Mouse (Mus musculus) midbrain, postnatal 0 days (tissue): ENCODE data around the gene Abce1. TPM values are rescaled to one million over a fixed set of nuclear protein-coding genes. Genes with fewer than 3 reads are reported as not detected.
A peak's percentile ranks its signal among the peaks of the same experiment; 100 is the strongest.

Experiments used
- ATAC-seq: fragments of 200-750 bp; cut with Nextera tagmentation; 2 replicates; pipeline ENCODE4 v1.8.0; 2017; ENCODE audit warnings: moderate number of reproducible peaks, mild to moderate bottlenecking, moderate TSS enrichment, moderate library complexity; ENCODE audit not compliant: low FRiP score
- DNase-seq: peaks from one replicate; pipeline ENCODE4 v3.0.0-alpha.2; 2015; ENCODE audit warnings: low spot score
- H3K27ac ChIP-seq: fragments of 300-500 bp; sonication (generic); 2 replicates; pipeline ENCODE4 v1.5.1; 2014; ENCODE audit warnings: low read depth, mild to moderate bottlenecking, low read length, mixed read lengths
- H3K27me3 ChIP-seq: fragments of 300-500 bp; sonication (generic); 2 replicates; pipeline ENCODE4 v1.6.1; 2014; ENCODE audit warnings: low read length, control low read depth, mixed read lengths; ENCODE audit not compliant: insufficient read depth
- H3K36me3 ChIP-seq: fragments of 300-500 bp; sonication (generic); 2 replicates; pipeline ENCODE4 v1.6.1; 2014; ENCODE audit warnings: low read length, control low read depth, mixed read lengths; ENCODE audit not compliant: insufficient read depth
- H3K4me1 ChIP-seq: fragments of 300-500 bp; sonication (generic); 2 replicates; pipeline ENCODE4 v1.6.1; 2014; ENCODE audit warnings: mild to moderate bottlenecking, control low read depth, antibody characterized with exemption, low read length, mixed read lengths; ENCODE audit not compliant: insufficient read depth
- H3K4me2 ChIP-seq: fragments of 300-500 bp; sonication (generic); 2 replicates; pipeline ENCODE4 v1.6.1; 2014; ENCODE audit warnings: low read depth, mild to moderate bottlenecking, low read length, mixed read lengths; ENCODE audit not compliant: poor library complexity, severe bottlenecking
- H3K4me3 ChIP-seq: fragments of 300-500 bp; sonication (generic); 2 replicates; pipeline ENCODE4 v1.5.1; 2014; ENCODE audit warnings: low read depth, mild to moderate bottlenecking, low read length, moderate library complexity
- H3K9ac ChIP-seq: fragments of 300-500 bp; sonication (generic); replicated peaks from 2 replicates; pipeline ENCODE4 v1.6.1; 2014; ENCODE audit warnings: mild to moderate bottlenecking, low read length, moderate library complexity, mixed read lengths; ENCODE audit not compliant: poor library complexity, severe bottlenecking
- H3K9me3 ChIP-seq: fragments of 300-500 bp; sonication (generic); 2 replicates; pipeline ENCODE4 v1.6.1; 2016; ENCODE audit warnings: low read length, control low read depth
- CTCF ChIP-seq: IDR thresholded peaks from 2 replicates; pipeline ENCODE4 v1.5.1; 2016; ENCODE audit warnings: antibody characterized with exemption, mild to moderate bottlenecking
- WGBS: fragments of 180-500 bp; shearing (Covaris S2); extraction: QIAGEN DNeasy Blood & Tissue Kit; methylation state at CpG from one replicate; pipeline ENCODE4 v1.1.7; 2014; 5-methylcytosine and 5-hydroxymethylcytosine counted together
- polyA plus RNA-seq: library from polyadenylated mRNA; unstranded; fragments of >200 nt; fragmentation: Nextera tagmentation; extraction: Ambion mirVana; gene quantifications from 2 replicates; pipeline ENCODE4 v1.2.1, GENCODE M21; 2015
- total RNA-seq: library from RNA; depleted of rRNA; stranded (reverse); fragments of >200 nt; gene quantifications from 2 replicates; pipeline ENCODE4 v1.2.3, GENCODE M21; 2014; rRNA removed

Gene Abce1
- total RNA-seq, result 80.7 and 88.6 TPM in 2 replicates
- 59.6 and 61.9 TPM in 2 replicates for polyA plus RNA-seq

DNA sequence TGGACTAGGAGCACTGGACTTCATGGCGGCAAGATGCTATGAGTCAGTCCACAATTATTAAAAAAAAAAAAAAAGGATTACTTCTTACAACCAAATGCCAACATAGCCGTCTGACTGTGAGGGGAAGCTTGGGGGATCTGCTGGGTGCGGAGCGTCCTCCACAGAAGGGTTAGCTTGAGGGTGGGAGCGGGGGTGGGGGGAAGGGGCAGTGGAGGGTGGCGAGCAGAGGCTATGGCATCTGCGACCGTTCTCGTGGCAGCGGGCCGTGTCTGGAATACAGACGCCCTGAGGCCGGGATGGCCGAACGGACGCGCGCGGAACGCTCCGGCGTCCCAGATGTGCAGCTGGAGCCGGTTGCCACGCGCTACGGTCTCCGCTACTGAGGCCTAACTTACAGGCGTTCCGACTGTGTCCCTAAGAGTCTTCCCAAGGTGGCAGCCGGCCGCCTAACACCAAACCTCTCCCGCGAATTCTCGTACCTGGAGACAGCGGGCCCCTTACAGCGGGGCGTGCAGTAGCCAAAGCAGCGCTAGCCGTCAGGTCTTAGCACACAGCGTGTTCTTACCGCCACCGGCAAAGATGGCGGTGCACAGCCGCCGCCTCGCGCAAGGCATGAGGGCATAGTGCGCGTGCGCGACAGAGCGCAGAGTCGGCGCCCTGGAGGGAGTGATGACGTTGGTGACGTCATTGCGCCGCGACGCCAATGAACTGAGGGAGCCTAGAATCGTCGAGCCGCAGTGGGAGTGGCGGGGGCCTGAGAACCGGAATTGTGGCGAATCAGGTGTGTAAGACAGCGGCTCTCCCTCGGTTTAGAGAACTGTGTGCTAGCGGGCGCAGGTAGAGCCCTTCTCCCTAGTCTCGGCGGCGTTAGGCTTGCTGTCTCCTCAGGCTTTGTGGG lies at the start of gene Abce1, which contains the start of gene Anapc10:
TSS of gene Abce1 (minus strand) at position 677 of the 898 bp plus-strand sequence.
TSS of gene Anapc10 (plus strand) at position 757 of the 898 bp plus-strand sequence.
- peak within 1 kb of the TSS; percentile 83 for H3K4me2 ChIP-seq
- H3K27me3 ChIP-seq, result no peaks in the 10 kb centered on the region
- H3K36me3 ChIP-seq, result peaks cover 2% of the 10 kb centered on the region
- H3K4me1 ChIP-seq, result no peaks in the 10 kb centered on the region
- no peak for TF ChIP-seq CTCF
- H3K4me3 ChIP-seq, result peak within 1 kb of the TSS; percentile 82
- H3K9me3 ChIP-seq, result no peaks in the 10 kb centered on the region
- DNase-seq (peak; percentile 99), ATAC-seq (peak; percentile 99)
- H3K27ac ChIP-seq, result peak within 1 kb of the TSS; percentile 93
- under 1% methylated on average over 73 of the region's 73 CpGs for WGBS
- H3K9ac ChIP-seq, result peak within 1 kb of the TSS; percentile 79

GRCm38 (mm10) chr8:79750305-79750704 lies 38.8 kb upstream of the Abce1 start:
- no peak overlapping the region for H3K4me3 ChIP-seq
- 31% methylated on average over 2 of the region's 2 CpGs for WGBS
- peak; percentile 83 for DNase-seq
- H3K27ac ChIP-seq, result no peak overlapping the region
- no peak for TF ChIP-seq CTCF
- H3K9me3 ChIP-seq, result no peaks in the 10 kb centered on the region
- H3K4me2 ChIP-seq, result no peak overlapping the region
- no peak for ATAC-seq
- no peaks in the 10 kb centered on the region for H3K4me1 ChIP-seq
- peaks cover 4% of the 10 kb centered on the region for H3K36me3 ChIP-seq
- no peak overlapping the region for H3K9ac ChIP-seq
- H3K27me3 ChIP-seq, result no peaks in the 10 kb centered on the region

DNA sequence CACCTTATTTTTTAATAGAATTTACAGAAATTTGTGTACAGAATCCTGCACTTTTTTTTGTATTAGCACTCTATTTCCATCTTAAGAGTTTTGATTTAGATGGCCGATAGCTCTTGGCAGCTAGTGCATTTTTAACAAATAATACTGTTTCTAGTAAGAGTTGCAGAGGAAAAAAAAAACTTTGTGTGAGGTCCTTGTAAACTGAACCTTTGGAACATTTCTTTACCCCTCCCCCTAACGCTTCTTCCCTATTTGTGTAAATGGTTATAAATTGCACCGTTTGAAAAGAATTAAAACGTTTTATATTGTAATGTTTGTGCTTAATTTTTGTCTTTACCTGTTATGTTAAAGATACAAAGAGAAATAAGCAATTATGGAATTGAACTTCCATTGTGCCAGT lies 37.1 kb upstream of the Abce1 start:
- DNase-seq (no peak), ATAC-seq (no peak)
- no peaks in the 10 kb centered on the region for H3K27me3 ChIP-seq
- no peak overlapping the region for H3K4me3 ChIP-seq
- no peaks in the 10 kb centered on the region for H3K9me3 ChIP-seq
- TF ChIP-seq CTCF, result no peak
- 78% methylated on average over 4 of the region's 4 CpGs for WGBS
- no peaks in the 10 kb centered on the region for H3K4me1 ChIP-seq
- H3K9ac ChIP-seq, result no peak overlapping the region
- H3K27ac ChIP-seq, result no peak overlapping the region
- H3K36me3 ChIP-seq, result peaks cover 6% of the 10 kb centered on the region
- H3K4me2 ChIP-seq, result no peak overlapping the region

DNA sequence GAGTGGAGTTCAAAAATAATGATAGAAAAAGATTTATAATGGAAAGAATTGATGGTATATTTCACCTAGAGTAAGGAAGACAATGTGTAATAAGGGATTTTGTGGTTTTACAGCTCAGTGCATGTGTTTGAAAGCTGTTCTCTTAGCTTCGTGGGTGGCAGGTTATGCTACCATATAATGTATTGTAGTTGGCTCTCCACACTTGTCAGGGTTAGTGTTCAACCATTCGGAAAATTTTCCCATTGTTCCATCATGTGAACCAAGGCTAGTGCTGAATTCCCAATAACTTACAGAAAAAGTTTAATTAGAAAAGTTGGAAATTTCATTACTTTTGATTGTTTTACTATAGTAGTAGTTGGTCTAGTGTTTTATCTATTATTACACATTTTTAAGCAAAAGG lies 36.6 kb upstream of the Abce1 start:
- no peak for TF ChIP-seq CTCF
- no peaks in the 10 kb centered on the region for H3K4me1 ChIP-seq
- no peaks in the 10 kb centered on the region for H3K27me3 ChIP-seq
- peaks cover 6% of the 10 kb centered on the region for H3K36me3 ChIP-seq
- 40% methylated on average over 2 of the region's 2 CpGs for WGBS
- H3K9me3 ChIP-seq, result no peaks in the 10 kb centered on the region
- H3K4me3 ChIP-seq, result no peak overlapping the region
- DNase-seq, result no peak
- H3K27ac ChIP-seq, result no peak overlapping the region
- ATAC-seq, result no peak
- no peak overlapping the region for H3K9ac ChIP-seq
- no peak overlapping the region for H3K4me2 ChIP-seq

DNA sequence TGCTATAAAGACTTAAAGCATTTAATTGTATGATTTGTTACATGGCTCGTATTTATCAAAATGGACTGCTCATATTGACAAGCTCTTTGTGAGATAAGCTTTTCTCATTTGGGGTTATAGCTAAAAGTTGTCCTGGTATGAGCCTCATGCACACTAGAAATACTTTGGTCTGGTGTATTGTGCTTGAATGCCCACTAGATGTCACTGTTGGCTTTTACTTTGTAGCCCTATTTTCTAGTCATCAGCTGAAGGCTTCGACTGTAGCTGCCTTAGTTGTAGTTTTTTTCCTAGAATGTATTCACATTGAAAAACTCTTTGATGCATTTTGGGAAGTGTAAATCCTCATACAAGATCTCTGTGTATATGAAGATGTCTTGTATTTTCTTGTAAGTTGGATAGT lies 22.8 kb upstream of the Abce1 start:
- peaks cover 6% of the 10 kb centered on the region; the same call in 1 of the 2 replicates for H3K36me3 ChIP-seq
- no peak overlapping the region for H3K4me2 ChIP-seq
- no peak overlapping the region for H3K9ac ChIP-seq
- ATAC-seq (0 out of 2 replicates have a peak, but pooled peaks have one; percentile 68), DNase-seq (peak; percentile 81)
- no peaks in the 10 kb centered on the region for H3K9me3 ChIP-seq
- H3K27ac ChIP-seq, result no peak overlapping the region
- no peaks in the 10 kb centered on the region for H3K27me3 ChIP-seq
- H3K4me1 ChIP-seq, result no peaks in the 10 kb centered on the region
- TF ChIP-seq CTCF, result peak; percentile 93
- 12% methylated on average over 2 of the region's 2 CpGs for WGBS
- no peak overlapping the region for H3K4me3 ChIP-seq

DNA sequence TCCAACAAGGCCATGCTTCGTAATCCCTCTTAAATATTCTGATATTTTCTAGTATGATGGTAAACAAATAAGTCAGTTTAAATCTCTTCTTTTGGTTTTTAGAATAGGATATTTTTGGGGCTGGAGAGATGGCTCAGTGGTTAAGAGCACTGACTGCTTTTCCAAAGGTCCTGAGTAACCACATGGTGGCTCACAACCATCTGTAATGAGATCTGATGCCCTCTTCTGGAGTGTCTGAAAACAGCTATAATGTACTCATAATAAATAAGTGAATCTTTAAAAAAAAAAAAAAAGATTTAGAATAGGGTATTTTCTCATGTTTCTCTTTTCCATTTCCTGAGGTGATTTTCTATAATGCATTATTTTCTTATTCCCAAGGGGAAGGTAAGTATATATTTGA lies 16.4 kb upstream of the Abce1 start:
- WGBS, result 91% methylated on average over 1 of the region's 1 CpGs
- H3K9me3 ChIP-seq, result no peaks in the 10 kb centered on the region
- no peaks in the 10 kb centered on the region for H3K27me3 ChIP-seq
- H3K36me3 ChIP-seq, result peaks cover 9% of the 10 kb centered on the region; the same call in 1 of the 2 replicates
- H3K9ac ChIP-seq, result no peak overlapping the region
- H3K4me2 ChIP-seq, result no peak overlapping the region
- no peak overlapping the region for H3K27ac ChIP-seq
- DNase-seq, result peak; percentile 15
- no peak overlapping the region for H3K4me3 ChIP-seq
- peak; percentile 54 for TF ChIP-seq CTCF
- ATAC-seq, result no peak
- H3K4me1 ChIP-seq, result no peaks in the 10 kb centered on the region
